12 mouse cellular contexts compared by ENCODE assay signal in the genomic region with DNA sequence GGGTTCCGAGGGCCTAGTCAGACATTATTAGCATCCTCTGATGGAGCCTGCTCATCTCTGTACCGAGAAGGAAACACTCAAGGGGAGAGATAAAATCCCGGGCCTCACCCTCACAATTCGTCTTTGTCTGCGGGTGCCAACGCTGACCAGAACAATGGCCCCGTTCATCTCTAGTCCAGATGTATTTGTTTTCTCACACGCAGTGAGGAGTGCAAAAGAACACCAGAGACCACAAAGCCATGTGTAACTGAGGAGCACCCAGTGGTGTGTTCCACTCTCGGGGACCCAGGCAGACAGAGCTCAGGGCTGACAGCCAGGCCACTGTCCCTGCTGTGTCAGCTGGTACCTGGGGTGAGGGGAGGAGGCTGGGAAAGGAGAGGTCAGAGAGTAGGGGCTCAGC. TPM values are rescaled to one million over a fixed set of nuclear protein-coding genes. Genes with fewer than 3 reads are reported as not detected.
DNase-seq lines count a peak whose midpoint lies in the region; ATAC-seq and TF ChIP-seq lines count a peak whose summit lies in the region.
"Had no signal": no experiment of that assay in that cellular context is flagged by ENCODE, and none has a peak within 500 bp of the region (broad histone marks: within the 10 kb centered on the region; RNA-seq: fewer than 3 reads in every experiment).

No protein-coding gene starts in this region.

- H3K9me3 ChIP-seq in neural tube, embryonic 13.5 days: no peaks in the 10 kb centered on the region
- H3K9me3 ChIP-seq in hindbrain, embryonic 12.5 days (replicated peaks): no peaks in the 10 kb centered on the region
- H3K9me3 ChIP-seq: limb, embryonic 12.5 days had no signal

- no peak for TF ChIP-seq CTCF in layer of hippocampus, adult 2 months (conservative IDR thresholded peaks at IDR 0.05)

- H3K4me1 ChIP-seq in neural tube, embryonic 13.5 days (replicated peaks): peaks cover 27% of the 10 kb centered on the region
- H3K4me1 ChIP-seq in hindbrain, embryonic 12.5 days: peaks cover 23% of the 10 kb centered on the region

- 44% methylated on average over 9 of the region's 9 CpGs for whole genome bisulfite sequencing in neural tube, embryonic 13.5 days
- WGBS in hindbrain, embryonic 12.5 days: 47% methylated on average over 9 of the region's 9 CpGs

- H3K27me3 ChIP-seq in neural tube, embryonic 13.5 days: no peaks in the 10 kb centered on the region
- H3K27me3 ChIP-seq in hindbrain, embryonic 12.5 days: no peaks in the 10 kb centered on the region
- H3K27me3 ChIP-seq: limb, embryonic 12.5 days had no signal

- DNase-seq in layer of hippocampus, adult 2 months (ENCODE audit: low spot score in 2 of 2): no peak
- no peak for DNase-seq in layer of hippocampus, adult 9-10 months (ENCODE audit: low spot score)
- no peak for DNase-seq in neural tube, embryonic 10.5 days (ENCODE audit: extremely low spot score, low spot score)
- DNase-seq in telencephalon, adult 2 months (ENCODE audit: low read depth, low spot score): peak; percentile 64
- DNase-seq in thymus, postnatal 4 days: no peak
- DNase-seq: cerebellum, adult 11 months; liver, postnatal 0 days; lung, postnatal 36 days had no signal

- H3K27ac ChIP-seq in layer of hippocampus, adult 2 months: peak overlapping the region; percentile 81
- H3K27ac ChIP-seq in neural tube, embryonic 13.5 days (replicated peaks): 0 out of 2 replicates have a peak overlapping the region, but pooled peaks have one; percentile 42
- peak overlapping the region; percentile 49 for H3K27ac ChIP-seq in hindbrain, embryonic 12.5 days
- H3K27ac ChIP-seq: limb, embryonic 12.5 days had no signal

- no peak for ATAC-seq in neural tube, embryonic 13.5 days (ENCODE audit: low read depth)
- ATAC-seq in hindbrain, embryonic 12.5 days (ENCODE audit: low FRiP score): peak; percentile 21; the same call in 1 of the 2 replicates
- ATAC-seq: activated CD4-positive, CD25-positive, alpha-beta regulatory T cell, adult 4 months; liver, postnatal 0 days had no signal

- 0 out of 2 replicates have a peak overlapping the region, but pooled peaks have one; percentile 31 for H3K9ac ChIP-seq in neural tube, embryonic 13.5 days
- no peak overlapping the region for H3K9ac ChIP-seq in hindbrain, embryonic 12.5 days
- H3K9ac ChIP-seq: limb, embryonic 12.5 days; liver, postnatal 0 days had no signal

- peaks cover 25% of the 10 kb centered on the region for H3K36me3 ChIP-seq in neural tube, embryonic 13.5 days
- peaks cover 57% of the 10 kb centered on the region for H3K36me3 ChIP-seq in hindbrain, embryonic 12.5 days

- no peak overlapping the region for H3K4me2 ChIP-seq in neural tube, embryonic 13.5 days
- no peak overlapping the region for H3K4me2 ChIP-seq in hindbrain, embryonic 12.5 days (replicated peaks)
- H3K4me2 ChIP-seq: limb, embryonic 12.5 days had no signal

- H3K4me3 ChIP-seq in layer of hippocampus, adult 2 months: no peak overlapping the region
- H3K4me3 ChIP-seq in neural tube, embryonic 13.5 days: no peak overlapping the region
- H3K4me3 ChIP-seq in hindbrain, embryonic 12.5 days: no peak overlapping the region
- H3K4me3 ChIP-seq: limb, embryonic 12.5 days had no signal

RNA-seq across cellular contexts. Expression of a gene that starts 15.6 kb away (rescaled TPM):
- 10 to 100 TPM; 66.8 to 82.0 TPM for total RNA-seq in layer of hippocampus, adult 2 months (2021)
- 166 and 171 TPM in 2 replicates for polyA plus RNA-seq in neural tube, embryonic 13.5 days (2015; fragmentation: Nextera tagmentation; extraction: Ambion mirVana)
- 201 and 240 TPM in 2 replicates for polyA plus RNA-seq in hindbrain, embryonic 12.5 days (2016; fragmentation: Nextera tagmentation; extraction: Ambion mirVana)

RNA-seq across cellular contexts. Expression of a gene that starts 44.0 kb away (rescaled TPM):
- total RNA-seq in layer of hippocampus, adult 2 months (2021): 10 to 100 TPM in 1 of 2 experiments, 1 to 10 TPM in 1; 8.3 to 10.3 TPM
- polyA plus RNA-seq in neural tube, embryonic 13.5 days (2015; fragmentation: Nextera tagmentation; extraction: Ambion mirVana): 9.9 and 16.3 TPM in 2 replicates
- 4.0 and 5.6 TPM in 2 replicates for polyA plus RNA-seq in hindbrain, embryonic 12.5 days (2016; fragmentation: Nextera tagmentation; extraction: Ambion mirVana)
- polyA plus RNA-seq: activated CD4-positive, CD25-positive, alpha-beta regulatory T cell, adult 4 months had no signal

RNA-seq across cellular contexts. Expression of a gene that starts 58.0 kb away (rescaled TPM):
- 10 to 100 TPM; 28.5 to 29.1 TPM for total RNA-seq in layer of hippocampus, adult 2 months (2021)
- 12.9 and 14.9 TPM in 2 replicates for polyA plus RNA-seq in neural tube, embryonic 13.5 days (2015; fragmentation: Nextera tagmentation; extraction: Ambion mirVana)
- polyA plus RNA-seq in hindbrain, embryonic 12.5 days (2016; fragmentation: Nextera tagmentation; extraction: Ambion mirVana): 9.7 and 12.0 TPM in 2 replicates
